Mouse (Mus musculus) midbrain, embryonic 16.5 days (tissue): ENCODE data around the gene Eml6. TPM values are rescaled to one million over a fixed set of nuclear protein-coding genes. Genes with fewer than 3 reads are reported as not detected.
"Not testable (repeated sequence)": the region's sequence is repeated elsewhere in the genome, so short reads cannot be mapped to it uniquely, and the experiment has no call there.

Experiments used
- ATAC-seq: fragments of 200-750 bp; cut with Nextera tagmentation; 2 replicates; pipeline ENCODE4 v1.8.0; 2017; ENCODE audit warnings: moderate TSS enrichment
- H3K27ac ChIP-seq: fragments of 300-500 bp; sonication (generic); 2 replicates; pipeline ENCODE4 v1.5.1; 2014; ENCODE audit warnings: mild to moderate bottlenecking, low read length, mixed read lengths
- H3K27me3 ChIP-seq: fragments of 300-500 bp; sonication (generic); 2 replicates; pipeline ENCODE4 v1.6.1; 2014; ENCODE audit warnings: low read depth, low read length, mixed read lengths; ENCODE audit not compliant: control insufficient read depth, insufficient read depth
- H3K36me3 ChIP-seq: fragments of 300-500 bp; sonication (generic); 2 replicates; pipeline ENCODE4 v1.6.1; 2014; ENCODE audit warnings: mild to moderate bottlenecking, low read length, moderate library complexity, mixed read lengths; ENCODE audit not compliant: control insufficient read depth, insufficient read depth
- H3K4me1 ChIP-seq: fragments of 300-500 bp; sonication (generic); 2 replicates; pipeline ENCODE4 v1.6.1; 2014; ENCODE audit warnings: mild to moderate bottlenecking, low read length, mixed read lengths; ENCODE audit not compliant: control insufficient read depth, insufficient read depth
- H3K4me2 ChIP-seq: fragments of 300-500 bp; sonication (generic); 2 replicates; pipeline ENCODE4 v1.6.1; 2014; ENCODE audit warnings: mild to moderate bottlenecking, low read length, mixed read lengths
- H3K4me3 ChIP-seq: fragments of 300-500 bp; sonication (generic); 2 replicates; pipeline ENCODE4 v1.5.1; 2014; ENCODE audit warnings: low read depth, mild to moderate bottlenecking, low read length, moderate library complexity, mixed read lengths
- H3K9ac ChIP-seq: fragments of 300-500 bp; sonication (generic); 2 replicates; pipeline ENCODE4 v1.6.1; 2014; ENCODE audit warnings: low read depth, low read length, mixed read lengths
- H3K9me3 ChIP-seq: fragments of 300-500 bp; sonication (generic); replicated peaks from 2 replicates; pipeline ENCODE4 v1.6.1; 2014; ENCODE audit warnings: mild to moderate bottlenecking, low read length, mixed read lengths; ENCODE audit not compliant: control insufficient read depth, poor library complexity, severe bottlenecking
- WGBS: fragments of 180-500 bp; shearing (Covaris S2); extraction: QIAGEN DNeasy Blood & Tissue Kit; methylation state at CpG from one replicate; pipeline ENCODE4 v1.1.7; 2014; 5-methylcytosine and 5-hydroxymethylcytosine counted together
- polyA plus RNA-seq: library from polyadenylated mRNA; unstranded; fragments of >200 nt; fragmentation: Nextera tagmentation; extraction: Ambion mirVana; gene quantifications from 2 replicates; pipeline ENCODE4 v1.2.1, GENCODE M21; 2015

Eml6 gene
- polyA plus RNA-seq, 1 experiment from 2014 or later = 7.8 TPM

DNA sequence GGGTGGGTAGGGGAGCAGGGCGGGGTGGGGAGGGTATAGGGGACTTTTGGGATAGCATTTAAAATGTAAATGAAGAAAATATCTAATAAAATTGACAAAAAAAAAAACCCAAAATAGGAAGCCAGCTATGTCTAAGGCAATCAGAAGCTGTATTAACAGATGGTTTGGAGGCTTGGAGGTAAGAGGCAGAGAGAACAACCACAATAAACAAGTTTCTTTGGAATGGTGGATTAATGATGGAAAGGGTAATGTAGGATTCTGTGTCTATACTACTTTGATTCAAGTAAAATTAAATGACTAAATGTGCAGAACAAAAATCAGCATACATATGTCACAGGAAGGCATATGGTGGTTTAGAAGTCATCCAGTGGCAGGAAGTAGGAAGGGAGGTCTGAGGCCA lies 102.0 kb downstream of the Eml6 start:
- Histone ChIP-seq H3K9ac (no peak overlapping the region), H3K4me2 (no peak overlapping the region), H3K4me3 (no peak overlapping the region), H3K27ac (no peak overlapping the region), H3K27me3 (no peaks in the 10 kb centered on the region), H3K36me3 (no peaks in the 10 kb centered on the region; the same call in 1 of the 2 replicates), H3K4me1 (no peaks in the 10 kb centered on the region), H3K9me3 (no peaks in the 10 kb centered on the region)
- no peak for ATAC-seq
- WGBS = 100% methylated on average over 1 of the region's 1 CpGs

DNA sequence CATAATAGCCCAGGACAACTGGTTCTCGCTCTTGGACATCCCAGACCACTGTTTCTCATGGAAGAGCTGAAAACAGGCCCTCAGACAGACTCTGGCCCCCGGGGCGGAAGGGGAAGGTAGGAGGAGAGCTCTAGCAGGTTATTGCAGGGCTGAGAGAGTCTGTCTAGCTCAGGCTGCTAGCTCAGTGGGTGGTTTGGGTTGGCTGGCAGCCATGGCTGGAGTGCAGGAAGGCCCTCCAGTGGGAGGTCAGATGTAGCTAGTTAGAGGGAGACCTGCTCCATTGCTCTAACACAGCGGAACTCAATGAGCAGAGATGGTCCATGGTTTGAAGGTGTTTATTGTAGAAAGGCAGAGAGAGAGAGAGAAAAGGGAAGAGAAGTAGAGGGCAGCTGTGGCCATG lies 112.7 kb downstream of the Eml6 start:
- Histone ChIP-seq H3K36me3 (no peaks in the 10 kb centered on the region), H3K9me3 (no peaks in the 10 kb centered on the region), H3K27me3 (no peaks in the 10 kb centered on the region), H3K27ac (no peak overlapping the region), H3K4me3 (no peak overlapping the region), H3K9ac (no peak overlapping the region), H3K4me1 (peaks cover 3% of the 10 kb centered on the region; the same call in 1 of the 2 replicates), H3K4me2 (no peak overlapping the region)
- 87% methylated on average over 4 of the region's 4 CpGs for WGBS
- ATAC-seq = no peak

GRCm38 (mm10) chr11:29909330-29909729 lies 116.5 kb downstream of the Eml6 start:
- ATAC-seq = peak; percentile 45; the same call in 1 of the 2 replicates
- no peak overlapping the region for H3K4me3 ChIP-seq

GRCm38 (mm10) chr11:29885160-29885559 lies 140.7 kb downstream of the Eml6 start:
- Histone ChIP-seq H3K27ac (no peak overlapping the region), H3K4me3 (no peak overlapping the region), H3K9me3 (no peaks in the 10 kb centered on the region), H3K9ac (no peak overlapping the region), H3K27me3 (no peaks in the 10 kb centered on the region), H3K4me1 (no peaks in the 10 kb centered on the region), H3K4me2 (no peak overlapping the region), H3K36me3 (no peaks in the 10 kb centered on the region)
- peak; percentile 88 for ATAC-seq
- 3% methylated on average over 1 of the region's 1 CpGs for WGBS

More at GRCm38 (mm10) chr11:29909330-29909729, 116.5 kb downstream of the Eml6 start:
- Histone ChIP-seq H3K4me1 (peaks cover 3% of the 10 kb centered on the region; the same call in 1 of the 2 replicates), H3K36me3 (no peaks in the 10 kb centered on the region), H3K4me2 (no peak overlapping the region), H3K9ac (no peak overlapping the region), H3K27me3 (no peaks in the 10 kb centered on the region), H3K9me3 (no peaks in the 10 kb centered on the region), H3K27ac (no peak overlapping the region)

GRCm38 (mm10) chr11:29884355-29884754 lies 141.5 kb downstream of the Eml6 start:
- Histone ChIP-seq H3K4me2 (no peak overlapping the region), H3K36me3 (no peaks in the 10 kb centered on the region), H3K4me1 (no peaks in the 10 kb centered on the region), H3K9me3 (no peaks in the 10 kb centered on the region), H3K4me3 (no peak overlapping the region), H3K9ac (no peak overlapping the region), H3K27me3 (no peaks in the 10 kb centered on the region), H3K27ac (no peak overlapping the region)
- WGBS = 59% methylated on average over 1 of the region's 1 CpGs
- no peak for ATAC-seq

DNA sequence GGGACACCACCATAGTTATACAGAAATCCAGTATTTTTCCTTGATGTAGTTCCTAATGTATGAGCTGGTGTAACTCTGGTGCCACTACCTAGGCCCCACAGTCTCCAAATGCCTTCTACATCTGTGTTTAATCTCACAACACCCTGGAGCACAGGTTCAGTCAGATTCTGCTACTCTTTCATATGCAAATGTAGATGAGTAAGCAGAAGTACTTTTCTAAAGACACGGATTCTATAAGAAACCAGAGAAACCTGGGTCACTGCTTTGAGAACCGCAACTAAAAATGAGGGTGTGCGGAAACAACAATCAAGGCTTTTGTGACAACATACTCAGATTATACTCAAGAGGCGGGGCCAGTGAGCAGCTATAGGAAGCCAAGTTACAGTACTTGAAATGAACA lies 142.8 kb downstream of the Eml6 start:
- WGBS = 56% methylated on average over 4 of the region's 4 CpGs
- no peak overlapping the region for H3K27ac ChIP-seq
- H3K4me3 ChIP-seq = no peak overlapping the region
- H3K9ac ChIP-seq = no peak overlapping the region
- H3K4me1 ChIP-seq = no peaks in the 10 kb centered on the region
- H3K36me3 ChIP-seq = no peaks in the 10 kb centered on the region
- H3K27me3 ChIP-seq = no peaks in the 10 kb centered on the region
- H3K4me2 ChIP-seq = no peak overlapping the region
- H3K9me3 ChIP-seq = no peaks in the 10 kb centered on the region
- no peak for ATAC-seq

DNA sequence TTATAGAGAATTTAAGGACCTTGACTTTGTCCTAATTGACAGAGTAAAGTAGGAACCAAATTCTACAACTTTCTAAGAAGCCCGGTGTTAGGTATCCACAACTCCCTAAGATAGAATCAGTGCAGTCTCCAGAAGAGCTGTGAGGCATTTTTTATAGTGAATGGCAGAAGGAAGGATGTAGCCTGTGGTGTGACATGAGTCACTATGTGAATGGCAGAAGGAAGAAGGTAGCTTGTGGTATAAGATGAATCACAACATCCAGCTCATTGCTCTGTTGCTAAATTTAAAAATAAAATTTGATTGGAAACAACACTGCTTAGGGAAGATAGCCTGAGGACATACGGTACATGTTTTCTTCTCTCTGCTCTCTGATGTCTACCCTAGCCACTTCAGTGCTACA lies 146.2 kb downstream of the Eml6 start:
- 95% methylated on average over 2 of the region's 2 CpGs for WGBS

DNA sequence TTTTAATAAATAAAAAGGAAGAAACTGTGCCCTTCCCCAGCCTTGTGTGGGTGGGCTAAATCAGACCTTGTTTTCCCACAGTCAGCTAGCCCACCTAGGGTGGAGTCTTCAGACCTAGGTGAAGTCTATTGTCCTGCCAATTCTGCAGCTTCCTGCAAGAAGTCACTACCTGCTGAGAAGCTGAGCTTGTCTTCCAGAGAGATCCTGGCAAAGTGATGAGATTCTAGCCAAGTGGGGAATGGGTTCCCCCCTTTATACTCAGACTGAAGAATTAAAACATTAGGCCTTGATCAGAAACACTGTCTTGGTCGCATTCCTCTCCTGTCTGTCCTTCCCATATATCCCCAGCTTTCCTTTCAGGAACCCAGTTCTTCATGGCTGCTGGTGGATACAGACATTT lies 147.9 kb downstream of the Eml6 start:
- Histone ChIP-seq H3K9me3 (no peaks in the 10 kb centered on the region), H3K4me3 (no peak overlapping the region), H3K27me3 (no peaks in the 10 kb centered on the region), H3K9ac (no peak overlapping the region), H3K4me1 (no peaks in the 10 kb centered on the region), H3K27ac (no peak overlapping the region), H3K4me2 (no peak overlapping the region), H3K36me3 (no peaks in the 10 kb centered on the region)
- WGBS = 85% methylated on average over 1 of the region's 1 CpGs
- ATAC-seq = no peak

More for the DNA sequence above, 146.2 kb downstream of the Eml6 start:
- Histone ChIP-seq H3K36me3 (no peaks in the 10 kb centered on the region), H3K9ac (no peak overlapping the region), H3K4me2 (no peak overlapping the region), H3K4me3 (no peak overlapping the region), H3K4me1 (no peaks in the 10 kb centered on the region), H3K27me3 (no peaks in the 10 kb centered on the region), H3K27ac (no peak overlapping the region), H3K9me3 (no peaks in the 10 kb centered on the region)
- ATAC-seq = no peak

GRCm38 (mm10) chr11:29877280-29877679 lies 148.6 kb downstream of the Eml6 start:
- Histone ChIP-seq H3K9ac (no peak overlapping the region), H3K27me3 (no peaks in the 10 kb centered on the region), H3K4me1 (no peaks in the 10 kb centered on the region), H3K4me3 (no peak overlapping the region), H3K4me2 (no peak overlapping the region), H3K9me3 (no peaks in the 10 kb centered on the region), H3K36me3 (no peaks in the 10 kb centered on the region), H3K27ac (no peak overlapping the region)
- WGBS = 15% methylated on average over 3 of the region's 3 CpGs
- no peak for ATAC-seq

DNA sequence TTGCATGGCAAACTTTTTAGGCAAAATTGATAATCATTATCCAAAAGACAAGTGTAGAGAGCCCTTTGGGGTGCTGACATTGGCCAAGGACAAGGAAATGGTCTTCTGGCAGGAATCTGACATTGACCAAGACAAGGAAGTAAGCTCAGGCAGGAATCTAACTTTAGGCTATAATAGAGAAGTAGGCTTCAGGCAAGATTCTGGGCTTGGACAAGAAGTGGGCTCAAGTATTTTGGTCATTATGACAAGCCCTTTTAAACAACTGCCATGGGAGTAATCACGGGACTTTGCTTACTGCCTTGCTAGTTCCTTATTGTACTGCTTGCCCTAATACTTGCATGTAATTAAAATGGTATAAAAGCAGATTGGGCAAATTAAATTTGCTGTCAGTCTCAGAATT lies 151.1 kb downstream of the Eml6 start:
- 76% methylated on average over 1 of the region's 1 CpGs for WGBS
- H3K4me1 ChIP-seq, ATAC-seq, H3K4me3 ChIP-seq, H3K36me3 ChIP-seq, H3K27ac ChIP-seq, H3K9me3 ChIP-seq, H3K9ac ChIP-seq, H3K4me2 ChIP-seq, H3K27me3 ChIP-seq: not testable (repeated sequence)
